Mouse (Mus musculus): ENCODE measurements around the gene Hoga1. TPM values are rescaled to one million over a fixed set of nuclear protein-coding genes. Genes with fewer than 3 reads are reported as not detected.

Gene Hoga1
- total RNA-seq, 1 experiment, result 0.89 TPM

GRCm38 (mm10) chr19:42068441-42069240 is 23.2 kb downstream of the Hoga1 start:
- H3K4me1 ChIP-seq (ENCODE audit: control insufficient read depth in 2 of 2, insufficient read depth in 2 of 2, low read length in 2 of 2, poor library complexity in 1 of 2), result peaks cover 0 to 8% of the 10 kb centered on the region in 2 experiments; a peak in 1 of 4 replicates
- H3K27ac ChIP-seq (ENCODE audit: insufficient read depth, low read depth, low read length, poor library complexity, severe bottlenecking), result no peak overlapping the region
- in situ Hi-C loops (cut with MboI; ENCODE audit: low sequenced_read_pairs in 2 of 2, unreplicated experiment in 2 of 2), result no loop called here
- no peak overlapping the region for H3K9ac ChIP-seq (ENCODE audit: insufficient read depth, low read depth, low read length, poor library complexity, severe bottlenecking)
- no peak for DNase-seq (ENCODE audit: low read depth, low spot score)
- no peaks in the 10 kb centered on the region for H3K9me3 ChIP-seq (ENCODE audit: control insufficient read depth, insufficient read depth, low read depth, low read length)
- no peaks in the 10 kb centered on the region for H3K36me3 ChIP-seq (ENCODE audit: control insufficient read depth, insufficient read depth, low read length, poor library complexity, severe bottlenecking)
- H3K4me3 ChIP-seq (ENCODE audit: insufficient read depth in 1 of 2, low read depth in 1 of 2, low read length in 2 of 2, poor library complexity in 1 of 2, severe bottlenecking in 1 of 2), result no peak overlapping the region
- no peak for TF ChIP-seq CHD2 (IDR thresholded peaks at IDR 0.05; ENCODE audit: low read depth, low read length)
- no peak for TF ChIP-seq HCFC1 (IDR thresholded peaks at IDR 0.05; ENCODE audit: borderline replicate concordance, insufficient read depth, low read length)
- no peak for TF ChIP-seq MAFK (IDR thresholded peaks at IDR 0.05; ENCODE audit: insufficient read depth, low read depth, low read length)
- no peak for TF ChIP-seq ZNF384 (IDR thresholded peaks at IDR 0.05; ENCODE audit: low read depth, low read length)
- no peak for TF ChIP-seq ZC3H11A (IDR thresholded peaks at IDR 0.05; ENCODE audit: borderline replicate concordance, low read depth, low read length)

DNA sequence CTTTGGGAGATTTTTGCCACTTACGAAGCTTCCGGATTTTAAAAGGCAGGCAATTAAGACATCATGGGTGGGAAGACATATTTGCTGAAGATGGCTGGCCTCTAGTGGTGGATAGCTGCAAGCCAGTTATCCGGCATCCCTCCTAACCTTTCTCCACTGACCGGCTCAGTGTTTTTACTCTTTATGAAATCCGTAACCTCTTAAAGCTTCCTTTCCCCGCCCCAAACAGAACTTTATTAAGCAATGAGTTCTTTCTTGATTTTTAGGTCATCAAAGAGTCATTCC is 23.8 kb downstream of the Hoga1 start:
- Histone ChIP-seq H3K36me3 (ENCODE audit: control insufficient read depth, insufficient read depth, low read length, poor library complexity, severe bottlenecking) (no peaks in the 10 kb centered on the region), H3K27ac (ENCODE audit: insufficient read depth, low read depth, low read length, poor library complexity, severe bottlenecking) (no peak overlapping the region), H3K4me1 (ENCODE audit: control insufficient read depth in 2 of 2, insufficient read depth in 2 of 2, low read length in 2 of 2, poor library complexity in 1 of 2) (peaks cover 0 to 8% of the 10 kb centered on the region in 2 experiments; a peak in 1 of 4 replicates), H3K9me3 (ENCODE audit: control insufficient read depth, insufficient read depth, low read depth, low read length) (no peaks in the 10 kb centered on the region), H3K9ac (ENCODE audit: insufficient read depth, low read depth, low read length, poor library complexity, severe bottlenecking) (no peak overlapping the region), H3K4me3 (ENCODE audit: insufficient read depth in 1 of 2, low read depth in 1 of 2, low read length in 2 of 2, poor library complexity in 1 of 2, severe bottlenecking in 1 of 2) (no peak overlapping the region)
- DNase-seq (ENCODE audit: low read depth, low spot score), result no peak
- TF ChIP-seq ZNF384 (IDR thresholded peaks at IDR 0.05; ENCODE audit: low read depth, low read length) (no peak), CHD2 (IDR thresholded peaks at IDR 0.05; ENCODE audit: low read depth, low read length) (no peak), ZC3H11A (IDR thresholded peaks at IDR 0.05; ENCODE audit: borderline replicate concordance, low read depth, low read length) (no peak)
- in situ Hi-C loops (cut with MboI; ENCODE audit: low sequenced_read_pairs in 2 of 2, unreplicated experiment in 2 of 2), result no loop called here

DNA sequence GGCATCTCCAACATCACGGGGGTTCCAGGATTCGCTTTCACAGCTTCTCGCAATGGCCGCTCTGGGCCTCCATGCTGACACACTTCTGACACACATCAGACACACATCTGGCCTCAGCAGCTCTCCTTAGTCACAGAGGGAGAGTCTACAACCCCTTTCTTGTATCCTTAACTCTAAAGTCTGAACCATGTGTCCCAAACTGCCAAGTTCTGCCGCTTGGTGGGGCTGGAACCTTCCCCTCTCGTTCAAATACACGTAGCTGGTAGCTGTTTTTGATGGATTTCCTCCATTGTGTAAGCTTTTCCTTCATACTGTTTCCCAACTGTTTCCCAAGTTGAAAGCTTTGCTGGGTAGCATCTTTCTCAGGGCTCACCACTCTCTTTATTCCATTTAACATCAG is 25.8 kb downstream of the Hoga1 start:
- in situ Hi-C loops (cut with MboI; ENCODE audit: low sequenced_read_pairs in 2 of 2, unreplicated experiment in 2 of 2), result no loop called here
- Histone ChIP-seq H3K9ac (ENCODE audit: insufficient read depth, low read depth, low read length, poor library complexity, severe bottlenecking) (no peak overlapping the region), H3K27ac (ENCODE audit: insufficient read depth, low read depth, low read length, poor library complexity, severe bottlenecking) (no peak overlapping the region), H3K36me3 (ENCODE audit: control insufficient read depth, insufficient read depth, low read length, poor library complexity, severe bottlenecking) (no peaks in the 10 kb centered on the region), H3K9me3 (ENCODE audit: control insufficient read depth, insufficient read depth, low read depth, low read length) (no peaks in the 10 kb centered on the region), H3K4me1 (ENCODE audit: control insufficient read depth in 2 of 2, insufficient read depth in 2 of 2, low read length in 2 of 2, poor library complexity in 1 of 2) (peaks cover 0 to 8% of the 10 kb centered on the region in 2 experiments; a peak in 1 of 4 replicates), H3K4me3 (ENCODE audit: insufficient read depth in 1 of 2, low read depth in 1 of 2, low read length in 2 of 2, poor library complexity in 1 of 2, severe bottlenecking in 1 of 2) (no peak overlapping the region)
- DNase-seq (ENCODE audit: low read depth, low spot score), result no peak
- TF ChIP-seq ZC3H11A (IDR thresholded peaks at IDR 0.05; ENCODE audit: borderline replicate concordance, low read depth, low read length) (no peak), HCFC1 (IDR thresholded peaks at IDR 0.05; ENCODE audit: borderline replicate concordance, insufficient read depth, low read length) (no peak), CHD2 (IDR thresholded peaks at IDR 0.05; ENCODE audit: low read depth, low read length) (no peak), ZNF384 (IDR thresholded peaks at IDR 0.05; ENCODE audit: low read depth, low read length) (no peak), MAFK (IDR thresholded peaks at IDR 0.05; ENCODE audit: insufficient read depth, low read depth, low read length) (no peak)

GRCm38 (mm10) chr19:42071886-42072608 is 26.6 kb downstream of the Hoga1 start:
- Histone ChIP-seq H3K27ac (ENCODE audit: insufficient read depth, low read depth, low read length, poor library complexity, severe bottlenecking) (no peak overlapping the region), H3K9ac (ENCODE audit: insufficient read depth, low read depth, low read length, poor library complexity, severe bottlenecking) (no peak overlapping the region), H3K4me1 (ENCODE audit: control insufficient read depth in 2 of 2, insufficient read depth in 2 of 2, low read length in 2 of 2, poor library complexity in 1 of 2) (peaks cover 0 to 8% of the 10 kb centered on the region in 2 experiments; a peak in 1 of 4 replicates), H3K4me3 (ENCODE audit: insufficient read depth in 1 of 2, low read depth in 1 of 2, low read length in 2 of 2, poor library complexity in 1 of 2, severe bottlenecking in 1 of 2) (no peak overlapping the region), H3K9me3 (ENCODE audit: control insufficient read depth, insufficient read depth, low read depth, low read length) (no peaks in the 10 kb centered on the region), H3K36me3 (ENCODE audit: control insufficient read depth, insufficient read depth, low read length, poor library complexity, severe bottlenecking) (no peaks in the 10 kb centered on the region)
- no peak for DNase-seq (ENCODE audit: low read depth, low spot score)
- no peak for TF ChIP-seq HCFC1 (IDR thresholded peaks at IDR 0.05; ENCODE audit: borderline replicate concordance, insufficient read depth, low read length)
- no peak for TF ChIP-seq MAFK (IDR thresholded peaks at IDR 0.05; ENCODE audit: insufficient read depth, low read depth, low read length)
- TF ChIP-seq CHD2 (IDR thresholded peaks at IDR 0.05; ENCODE audit: low read depth, low read length), result no peak
- TF ChIP-seq ZNF384 (IDR thresholded peaks at IDR 0.05; ENCODE audit: low read depth, low read length), result no peak
- no peak for TF ChIP-seq ZC3H11A (IDR thresholded peaks at IDR 0.05; ENCODE audit: borderline replicate concordance, low read depth, low read length)
- in situ Hi-C loops (cut with MboI; ENCODE audit: low sequenced_read_pairs in 2 of 2, unreplicated experiment in 2 of 2), result no loop called here
